Mouse (Mus musculus) MEL (cell line): ENCODE data around the gene Fcer1g. TPM values are rescaled to one million over a fixed set of nuclear protein-coding genes. Genes with fewer than 3 reads are reported as not detected.

Experiments used
- DNase-seq: peaks from one replicate; pipeline ENCODE4 v3.0.0; 2011; ENCODE audit warnings: low read depth, low spot score
- H3K27ac ChIP-seq: 2 replicates; pipeline ENCODE4 v1.5.1; 2012; ENCODE audit warnings: low read depth, mild to moderate bottlenecking, control low read depth, low read length, moderate library complexity; ENCODE audit not compliant: control insufficient read depth
- H3K27me3 ChIP-seq, 2 experiments: fragments of 150-350 bp in 1 of 2; sonication (generic) in 1 of 2; 2 replicates each; pipeline ENCODE4 v1.6.1; 2012; ENCODE audit warnings: low read length in 2 of 2, mild to moderate bottlenecking in 2 of 2, improper control_type of control experiment in 1 of 2, moderate library complexity in 1 of 2; ENCODE audit not compliant: insufficient read depth in 2 of 2, control insufficient read depth in 1 of 2
- H3K36me3 ChIP-seq, 2 experiments: 2 replicates each; pipeline ENCODE4 v1.6.1; 2012 to 2014; ENCODE audit warnings: low read length in 2 of 2, improper control_type of control experiment in 1 of 2, inconsistent platforms in 1 of 2, mild to moderate bottlenecking in 1 of 2; ENCODE audit not compliant: insufficient read depth in 2 of 2, control insufficient read depth in 1 of 2
- H3K4me1 ChIP-seq, 2 experiments: fragments of 150-350 bp in 1 of 2; sonication (generic) in 1 of 2; 2 replicates each; pipeline ENCODE4 v1.6.1; 2012; ENCODE audit warnings: low read length in 2 of 2, improper control_type of control experiment in 1 of 2, mild to moderate bottlenecking in 1 of 2; ENCODE audit not compliant: insufficient read depth in 2 of 2, control insufficient read depth in 1 of 2
- H3K4me3 ChIP-seq, 2 experiments: fragments of 150-350 bp in 1 of 2; sonication (generic) in 1 of 2; 2 replicates each; pipeline ENCODE4 v1.5.1; 2012; ENCODE audit warnings: low read depth in 2 of 2, low read length in 2 of 2, mild to moderate bottlenecking in 2 of 2, moderate library complexity in 2 of 2, control low read depth in 1 of 2, improper control_type of control experiment in 1 of 2; ENCODE audit not compliant: control insufficient read depth in 1 of 2, insufficient read depth in 1 of 2
- H3K79me2 ChIP-seq: 2 replicates; pipeline ENCODE4 v1.6.1; 2012; ENCODE audit warnings: mild to moderate bottlenecking, low read length, moderate library complexity; ENCODE audit not compliant: control insufficient read depth, poor library complexity, insufficient read depth
- H3K9ac ChIP-seq: 2 replicates; pipeline ENCODE4 v1.6.1; 2012; ENCODE audit warnings: low read depth, mild to moderate bottlenecking, control low read depth, low read length, moderate library complexity; ENCODE audit not compliant: control insufficient read depth, poor library complexity, severe bottlenecking
- H3K9me3 ChIP-seq: fragments of 150-350 bp; sonication (generic); replicated peaks from 2 replicates; pipeline ENCODE4 v1.6.1; 2012; ENCODE audit warnings: mild to moderate bottlenecking, low read length, improper control_type of control experiment, moderate library complexity; ENCODE audit not compliant: insufficient read depth
- E2F4 ChIP-seq: IDR thresholded peaks from 2 replicates; pipeline ENCODE4 v1.6.1; 2011; ENCODE audit warnings: low read depth, low read length, improper control_type of control experiment, borderline replicate concordance
- ELF1 ChIP-seq: IDR thresholded peaks from 2 replicates; pipeline ENCODE4 v1.6.1; 2014; ENCODE audit warnings: low read depth, mild to moderate bottlenecking, inconsistent platforms, low read length, improper control_type of control experiment, moderate library complexity
- ETS1 ChIP-seq: IDR thresholded peaks from 2 replicates; pipeline ENCODE4 v1.6.1; 2012; ENCODE audit warnings: low read depth, mild to moderate bottlenecking, inconsistent platforms, low read length, improper control_type of control experiment, moderate library complexity
- JUND ChIP-seq: IDR thresholded peaks from 2 replicates; pipeline ENCODE4 v1.6.1; 2011; ENCODE audit warnings: low read depth, mild to moderate bottlenecking, improper control_type of control experiment, low read length
- MAZ ChIP-seq: IDR thresholded peaks from 2 replicates; pipeline ENCODE4 v1.6.1; 2012; ENCODE audit warnings: low read depth, mild to moderate bottlenecking, inconsistent platforms, low read length, improper control_type of control experiment
- MYC ChIP-seq: IDR thresholded peaks from 2 replicates; pipeline ENCODE4 v1.6.1; 2011; ENCODE audit warnings: low read depth, mild to moderate bottlenecking, low read length, improper control_type of control experiment, moderate library complexity
- NRF1 ChIP-seq: IDR thresholded peaks from 2 replicates; pipeline ENCODE4 v1.6.1; 2014; ENCODE audit warnings: low read depth, mild to moderate bottlenecking, inconsistent platforms, low read length, improper control_type of control experiment, moderate library complexity; ENCODE audit not compliant: poor library complexity, insufficient read depth, severe bottlenecking
- RAD21 ChIP-seq: IDR thresholded peaks from 2 replicates; pipeline ENCODE4 v1.6.1; 2011; ENCODE audit warnings: mild to moderate bottlenecking, low read depth, low read length, improper control_type of control experiment
- RCOR1 ChIP-seq: IDR thresholded peaks from 2 replicates; pipeline ENCODE4 v1.6.1; 2012; ENCODE audit warnings: low read depth, mild to moderate bottlenecking, inconsistent platforms, low read length, improper control_type of control experiment
- UBTF ChIP-seq: IDR thresholded peaks from 2 replicates; pipeline ENCODE4 v1.6.1; 2012; ENCODE audit warnings: low read depth, mild to moderate bottlenecking, inconsistent platforms, low read length, improper control_type of control experiment, moderate library complexity, borderline replicate concordance; ENCODE audit not compliant: insufficient read depth
- polyA plus RNA-seq, 2 experiments: library from polyadenylated mRNA; stranded (reverse) in 1 of 2; unstranded in 1 of 2; fragments of >175 nt in 1 of 2; fragments of >200 nt in 1 of 2; gene quantifications; 2 replicates each; pipeline versions ENCODE4 v1.2.1 to v1.2.4; 2012; ENCODE audit warnings: low replicate concordance in 2 of 2, low read depth in 1 of 2; ENCODE audit not compliant: insufficient read length in 2 of 2, insufficient read depth in 1 of 2, missing spikeins in 1 of 2
- total RNA-seq: library from RNA; depleted of rRNA; stranded (reverse); fragments of 300-350 nt; gene quantifications from 2 replicates; pipeline ENCODE4 v1.2.3, GENCODE M21; 2012

Gene Fcer1g
- total and polyA plus RNA-seq, 3 experiments, result 0.62 to 1.1 TPM; not detected in 1

DNA sequence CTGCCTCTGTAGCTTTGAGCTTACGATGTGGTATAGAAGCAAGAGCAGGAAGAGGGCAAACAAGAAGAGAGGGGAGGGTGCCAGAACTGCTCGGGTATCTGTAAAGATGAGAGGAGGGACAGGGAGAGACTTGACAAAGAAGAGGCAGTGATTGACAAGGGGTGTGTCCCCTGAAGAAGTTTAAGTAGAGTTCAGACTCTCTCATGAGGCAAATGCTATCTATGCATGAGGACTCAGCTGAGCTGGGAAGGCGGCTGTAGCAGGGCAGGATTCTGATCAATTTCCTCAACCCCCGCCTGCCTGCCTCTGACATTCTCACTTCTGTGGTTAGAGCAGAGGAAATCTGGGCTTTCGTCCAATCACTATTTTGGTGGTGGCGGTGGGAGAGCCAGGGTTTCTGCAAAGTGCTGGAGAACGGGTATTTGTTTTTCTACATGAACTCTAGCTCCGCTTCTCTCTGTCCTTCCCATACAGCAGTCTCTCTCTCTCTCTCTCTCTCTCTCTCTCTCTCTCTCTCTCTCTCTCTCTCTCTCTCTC lies 28.5 kb upstream of the Fcer1g start:
- peak; percentile 62 for DNase-seq
- peak; percentile 92 for TF ChIP-seq RCOR1
- no peak for TF ChIP-seq MAZ
- no peak for TF ChIP-seq MYC
- TF ChIP-seq JUND, result 0 out of 2 replicates have a peak, but pooled peaks have one; percentile 71
- TF ChIP-seq, all 39 proteins: peak for 2
- Histone ChIP-seq H3K27me3 (peaks cover 0 to 2% of the 10 kb centered on the region in 2 experiments; a peak in 3 of 4 replicates), H3K79me2 (no peaks in the 10 kb centered on the region), H3K4me3 (no peak overlapping the region), H3K27ac (no peak overlapping the region), H3K4me1 (peaks cover 4 to 17% of the 10 kb centered on the region in 2 experiments; a peak in 3 of 4 replicates), H3K9me3 (no peaks in the 10 kb centered on the region), H3K36me3 (peaks cover 0 to 9% of the 10 kb centered on the region in 2 experiments; a peak in 2 of 4 replicates), H3K9ac (no peak overlapping the region)

DNA sequence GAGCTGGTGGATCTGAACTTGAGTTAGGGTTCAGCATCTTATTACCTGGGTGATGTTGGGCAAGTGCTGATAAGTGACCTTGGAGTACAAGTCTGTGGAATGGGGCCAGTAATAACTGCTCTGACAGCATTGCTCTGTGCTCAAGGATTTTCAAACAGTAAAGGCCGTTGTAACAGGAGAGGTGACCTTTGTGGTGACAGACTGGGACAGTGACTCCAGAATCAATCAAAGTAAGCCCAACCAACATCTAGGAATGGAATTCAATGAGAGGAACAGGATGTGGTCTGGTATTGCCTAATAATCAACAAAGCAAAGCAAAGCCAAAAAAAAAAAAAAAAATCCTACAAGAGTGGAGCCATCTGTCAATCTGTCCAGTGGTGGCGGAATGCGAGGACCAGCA lies 26.2 kb upstream of the Fcer1g start:
- TF ChIP-seq ELF1 (no peak), RAD21 (no peak)
- H3K27me3 ChIP-seq, result peaks cover 0 to 2% of the 10 kb centered on the region in 2 experiments; a peak in 3 of 4 replicates

DNA sequence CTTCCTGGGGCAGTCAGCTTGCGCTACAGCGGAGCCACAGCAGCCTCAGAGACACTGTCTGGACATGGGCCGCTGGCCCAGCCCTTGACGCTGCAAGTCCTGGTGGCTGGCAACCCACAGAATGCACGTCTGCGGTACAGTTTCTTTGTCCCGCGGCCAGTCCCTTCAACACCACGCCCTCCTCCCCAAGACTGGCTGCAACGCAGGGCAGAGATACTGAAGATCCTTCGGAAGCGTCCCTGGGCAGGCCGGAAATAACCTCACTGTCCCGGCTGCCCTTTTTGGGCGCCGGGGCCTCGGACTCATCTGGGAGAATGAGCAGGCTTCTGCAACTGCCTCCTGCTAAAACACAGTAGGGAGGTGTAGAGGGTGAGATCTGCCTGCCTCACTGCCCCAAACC lies 24.8 kb upstream of the Fcer1g start:
- no peaks in the 10 kb centered on the region for H3K79me2 ChIP-seq
- H3K4me3 ChIP-seq, result no peak overlapping the region
- H3K9me3 ChIP-seq, result no peaks in the 10 kb centered on the region
- peaks cover 0 to 3% of the 10 kb centered on the region in 2 experiments; a peak in 3 of 4 replicates for H3K27me3 ChIP-seq
- no peak overlapping the region for H3K27ac ChIP-seq
- peaks cover 0 to 6% of the 10 kb centered on the region in 2 experiments; a peak in 1 of 4 replicates for H3K4me1 ChIP-seq
- no peak for DNase-seq
- TF ChIP-seq ETS1 (no peak), UBTF (no peak), E2F4 (no peak), NRF1 (no peak)
- H3K36me3 ChIP-seq, result peaks cover 0 to 3% of the 10 kb centered on the region in 2 experiments; a peak in 2 of 4 replicates
- H3K9ac ChIP-seq, result no peak overlapping the region

More for the DNA sequence above, 26.2 kb upstream of the Fcer1g start:
- Histone ChIP-seq H3K4me3 (no peak overlapping the region), H3K9ac (no peak overlapping the region), H3K9me3 (no peaks in the 10 kb centered on the region), H3K79me2 (no peaks in the 10 kb centered on the region), H3K4me1 (peaks cover 0 to 6% of the 10 kb centered on the region in 2 experiments; a peak in 1 of 4 replicates), H3K36me3 (peaks cover 0 to 3% of the 10 kb centered on the region in 2 experiments; a peak in 2 of 4 replicates), H3K27ac (no peak overlapping the region)
- no peak for DNase-seq
